Mouse (Mus musculus) lung, embryonic 16.5 days (tissue): ENCODE results near the gene Tmem60. TPM values are rescaled to one million over a fixed set of nuclear protein-coding genes. Genes with fewer than 3 reads are reported as not detected.

Experiments
- ATAC-seq: fragments of 200-750 bp; cut with Nextera tagmentation; 2 replicates; pipeline ENCODE4 v1.8.0; 2017; ENCODE audit warnings: low read depth, mild to moderate bottlenecking, moderate library complexity
- H3K27ac ChIP-seq: fragments of 300-500 bp; sonication (generic); 2 replicates; pipeline ENCODE4 v1.5.1; 2014; ENCODE audit warnings: mild to moderate bottlenecking, control low read depth, low read length
- H3K27me3 ChIP-seq: fragments of 300-500 bp; sonication (generic); 2 replicates; pipeline ENCODE4 v1.6.1; 2014; ENCODE audit warnings: low read depth, low read length, mixed read lengths; ENCODE audit not compliant: control insufficient read depth, insufficient read depth
- H3K36me3 ChIP-seq: fragments of 300-500 bp; sonication (generic); 2 replicates; pipeline ENCODE4 v1.6.1; 2014; ENCODE audit warnings: low read length; ENCODE audit not compliant: control insufficient read depth, insufficient read depth
- H3K4me1 ChIP-seq: fragments of 300-500 bp; sonication (generic); replicated peaks from 2 replicates; pipeline ENCODE4 v1.6.1; 2014; ENCODE audit warnings: low read length, mixed read lengths; ENCODE audit not compliant: control insufficient read depth, insufficient read depth
- H3K4me2 ChIP-seq: fragments of 300-500 bp; sonication (generic); 2 replicates; pipeline ENCODE4 v1.6.1; 2014; ENCODE audit warnings: low read depth, low read length, control low read depth
- H3K4me3 ChIP-seq: fragments of 300-500 bp; sonication (generic); 2 replicates; pipeline ENCODE4 v1.5.1; 2014; ENCODE audit warnings: mild to moderate bottlenecking, low read length, control low read depth
- H3K9ac ChIP-seq: fragments of 300-500 bp; sonication (generic); 2 replicates; pipeline ENCODE4 v1.6.1; 2014; ENCODE audit warnings: low read length, control low read depth
- H3K9me3 ChIP-seq: fragments of 300-500 bp; sonication (generic); 2 replicates; pipeline ENCODE4 v1.6.1; 2016; ENCODE audit warnings: low read length; ENCODE audit not compliant: control insufficient read depth
- WGBS: fragments of 180-500 bp; shearing (Covaris S2); extraction: QIAGEN DNeasy Blood & Tissue Kit; methylation state at CpG from one replicate; pipeline ENCODE4 v1.1.7; 2014; 5-methylcytosine and 5-hydroxymethylcytosine counted together
- polyA plus RNA-seq: library from polyadenylated mRNA; unstranded; fragments of >200 nt; fragmentation: Nextera tagmentation; extraction: Ambion mirVana; gene quantifications from 2 replicates; pipeline ENCODE4 v1.2.1, GENCODE M21; 2015

Gene Tmem60
- polyA plus RNA-seq, 1 experiment from 2014 or later: 45.8 TPM

- H3K27me3 ChIP-seq: no peaks in the 10 kb centered on the region
- H3K4me3 ChIP-seq: no peak overlapping the region
- ATAC-seq: no peak
- H3K9me3 ChIP-seq: no peaks in the 10 kb centered on the region
- H3K27ac ChIP-seq: no peak overlapping the region
- WGBS: 87% methylated on average over 2 of the region's 2 CpGs
- no peaks in the 10 kb centered on the region for H3K4me1 ChIP-seq
- no peaks in the 10 kb centered on the region for H3K36me3 ChIP-seq
- H3K9ac ChIP-seq: no peak overlapping the region
- H3K4me2 ChIP-seq: no peak overlapping the region
Observed at GRCm38 (mm10) chr5:20861901-20862300, 20.1 kb upstream of the Tmem60 start.

GRCm38 (mm10) chr5:20864216-20864969 lies 17.6 kb upstream of the Tmem60 start:
- Histone ChIP-seq H3K4me2 (no peak overlapping the region), H3K9me3 (no peaks in the 10 kb centered on the region), H3K27me3 (no peaks in the 10 kb centered on the region), H3K4me1 (no peaks in the 10 kb centered on the region), H3K9ac (no peak overlapping the region), H3K36me3 (no peaks in the 10 kb centered on the region), H3K4me3 (no peak overlapping the region), H3K27ac (no peak overlapping the region)
- no peak for ATAC-seq
- 72% methylated on average over 4 of the region's 4 CpGs for WGBS

GRCm38 (mm10) chr5:20865193-20865755 lies 16.7 kb upstream of the Tmem60 start:
- ATAC-seq: peak; percentile 57; the same call in 1 of the 2 replicates
- Histone ChIP-seq H3K27me3 (no peaks in the 10 kb centered on the region), H3K9ac (no peak overlapping the region), H3K4me3 (no peak overlapping the region), H3K9me3 (no peaks in the 10 kb centered on the region), H3K27ac (no peak overlapping the region), H3K36me3 (no peaks in the 10 kb centered on the region), H3K4me2 (no peak overlapping the region), H3K4me1 (no peaks in the 10 kb centered on the region)
- 45% methylated on average over 2 of the region's 2 CpGs for WGBS

- Histone ChIP-seq H3K4me3 (no peak overlapping the region), H3K4me1 (no peaks in the 10 kb centered on the region), H3K27me3 (no peaks in the 10 kb centered on the region), H3K4me2 (no peak overlapping the region), H3K27ac (no peak overlapping the region), H3K9ac (no peak overlapping the region), H3K36me3 (no peaks in the 10 kb centered on the region; the same call in 1 of the 2 replicates), H3K9me3 (peaks cover 3% of the 10 kb centered on the region; the same call in 1 of the 2 replicates)
- WGBS: 81% methylated on average over 1 of the region's 1 CpGs
- no peak for ATAC-seq
Observed at GRCm38 (mm10) chr5:20873146-20873545, 8.8 kb upstream of the Tmem60 start.

- Histone ChIP-seq H3K27me3 (no peaks in the 10 kb centered on the region), H3K9ac (no peak overlapping the region), H3K4me1 (no peaks in the 10 kb centered on the region; the same call in 1 of the 2 replicates), H3K4me3 (no peak overlapping the region), H3K4me2 (no peak overlapping the region), H3K27ac (no peak overlapping the region), H3K9me3 (no peaks in the 10 kb centered on the region), H3K36me3 (no peaks in the 10 kb centered on the region)
- no peak for ATAC-seq
- 51% methylated on average over 1 of the region's 1 CpGs for WGBS
Observed at GRCm38 (mm10) chr5:20876934-20877426, 5.0 kb upstream of the Tmem60 start.

GRCm38 (mm10) chr5:20880386-20880785 lies 1.6 kb upstream of the Tmem60 start:
- Histone ChIP-seq H3K4me3 (peak overlapping the region; percentile 25; the same call in 1 of the 2 replicates), H3K27ac (no peak overlapping the region), H3K36me3 (no peaks in the 10 kb centered on the region), H3K9me3 (no peaks in the 10 kb centered on the region), H3K9ac (no peak overlapping the region), H3K4me1 (peaks cover 10% of the 10 kb centered on the region; the same call in 1 of the 2 replicates), H3K27me3 (no peaks in the 10 kb centered on the region), H3K4me2 (peak overlapping the region; percentile 79)
- no peak for ATAC-seq
- 60% methylated on average over 2 of the region's 2 CpGs for WGBS

- 2% methylated on average over 38 of the region's 64 CpGs for WGBS
Observed at GRCm38 (mm10) chr5:20880797-20881775, 905 bp upstream of the Tmem60 start.

GRCm38 (mm10) chr5:20884036-20884620 lies 2.1 kb downstream of the Tmem60 start:
- Histone ChIP-seq H3K4me2 (no peak overlapping the region), H3K27me3 (no peaks in the 10 kb centered on the region), H3K9ac (no peak overlapping the region), H3K27ac (no peak overlapping the region), H3K36me3 (no peaks in the 10 kb centered on the region; the same call in 1 of the 2 replicates), H3K9me3 (no peaks in the 10 kb centered on the region), H3K4me1 (peaks cover 10% of the 10 kb centered on the region; the same call in 1 of the 2 replicates), H3K4me3 (no peak overlapping the region)
- WGBS: 63% methylated on average over 4 of the region's 4 CpGs
- no peak for ATAC-seq

More at GRCm38 (mm10) chr5:20880797-20881775, 905 bp upstream of the Tmem60 start:
- H3K27me3 ChIP-seq: no peaks in the 10 kb centered on the region
- ATAC-seq: peak; percentile 39
- no peaks in the 10 kb centered on the region for H3K9me3 ChIP-seq
- no peaks in the 10 kb centered on the region; the same call in 1 of the 2 replicates for H3K36me3 ChIP-seq
- peak overlapping the region; percentile 79 for H3K4me2 ChIP-seq
- peak overlapping the region; percentile 86 for H3K4me3 ChIP-seq
- peak overlapping the region; percentile 86 for H3K9ac ChIP-seq
- H3K4me1 ChIP-seq: peaks cover 10% of the 10 kb centered on the region; the same call in 1 of the 2 replicates
- peak overlapping the region; percentile 93 for H3K27ac ChIP-seq
